Mouse (Mus musculus) urinary bladder, postnatal 4 days (tissue): ENCODE data around the gene Lhx8.

Experiments used
- DNase-seq, 2 experiments: peaks; one replicate each; pipeline ENCODE4 v3.0.0; 2021 to 2022; ENCODE audit warnings: low spot score in 2 of 2

Gene Lhx8

DNA sequence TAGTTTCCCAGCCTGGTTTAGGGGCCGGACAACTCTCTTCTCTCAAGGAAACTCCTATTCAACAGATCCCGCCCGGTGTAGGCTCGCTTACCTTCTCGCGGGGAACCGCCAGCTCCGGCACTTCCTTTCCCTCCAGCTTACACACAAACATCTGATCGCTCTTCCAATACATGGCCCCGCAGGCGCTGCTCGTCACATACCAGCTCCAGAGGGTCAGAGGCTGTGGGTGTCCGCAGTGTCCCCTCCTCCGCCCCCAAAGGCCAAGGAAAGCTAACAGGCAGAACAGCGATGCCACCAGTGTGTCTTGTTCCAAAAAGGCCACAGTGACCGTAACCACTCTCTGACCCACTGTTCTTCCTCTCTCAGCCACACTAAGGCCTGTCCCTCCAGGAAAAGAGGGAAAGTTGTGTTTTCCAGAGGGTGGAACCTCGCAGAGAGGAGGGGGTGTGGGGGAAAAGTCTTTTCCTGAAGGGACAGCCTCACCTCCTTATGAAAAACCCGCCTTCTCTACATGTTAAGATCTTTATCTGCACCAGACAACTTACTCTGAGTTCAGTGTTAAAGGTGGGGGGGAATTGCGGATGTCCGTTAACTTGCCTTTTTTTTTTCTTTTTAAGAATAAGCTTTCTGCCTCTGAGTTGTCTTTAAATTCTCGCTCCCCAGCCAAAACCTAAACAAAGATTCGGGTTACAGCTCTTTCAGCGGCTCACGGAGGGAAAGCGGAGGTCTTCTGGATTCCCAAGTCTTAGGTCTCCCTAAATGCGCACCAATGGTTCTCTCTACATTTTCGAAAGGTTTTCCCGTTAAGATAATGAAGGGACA lies at the start of gene Lhx8:
Lhx8 (minus strand) TSS at position 479 of the 822 bp plus-strand sequence.
- peak in 1 of 2 experiments; percentile 49 for DNase-seq

DNA sequence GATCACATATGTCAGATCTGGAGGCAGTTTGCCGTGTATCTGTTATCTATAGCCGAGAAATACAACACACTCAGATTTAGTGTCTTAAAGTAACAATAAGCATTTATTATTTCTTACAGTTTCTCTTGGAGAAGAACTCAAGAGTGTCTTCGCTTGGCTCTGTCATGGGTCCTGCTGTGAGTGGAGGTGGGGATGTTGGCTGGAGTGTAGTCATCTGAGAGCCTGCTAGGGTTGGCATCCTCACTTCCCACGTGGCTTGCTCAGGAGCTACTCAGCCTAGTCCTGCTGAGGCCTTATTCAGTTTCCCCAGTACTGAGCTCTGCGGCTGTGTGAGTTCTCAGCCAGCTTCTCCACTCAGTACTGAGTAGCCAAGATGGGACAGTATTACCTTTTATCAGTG lies 43.1 kb upstream of the Lhx8 start:
- DNase-seq: no peak

DNA sequence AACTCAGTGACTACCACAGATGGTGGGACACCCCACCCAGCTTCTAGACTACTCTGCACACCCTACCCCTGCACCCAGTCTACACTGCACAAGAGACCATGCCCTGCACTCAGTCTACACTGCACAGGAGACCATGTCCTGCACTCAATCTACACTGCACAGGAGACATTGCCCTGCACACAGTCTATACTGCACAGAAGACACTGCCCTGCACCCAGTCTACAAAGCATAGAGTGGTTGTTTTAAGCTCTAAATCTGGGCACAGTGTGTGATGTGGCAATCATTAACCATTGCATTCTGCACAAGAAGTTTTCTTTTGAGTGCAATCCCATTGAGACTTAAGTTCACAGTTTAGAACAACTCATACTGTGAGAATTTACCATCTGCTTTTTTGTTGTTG lies 42.2 kb upstream of the Lhx8 start:
- no peak for DNase-seq

DNA sequence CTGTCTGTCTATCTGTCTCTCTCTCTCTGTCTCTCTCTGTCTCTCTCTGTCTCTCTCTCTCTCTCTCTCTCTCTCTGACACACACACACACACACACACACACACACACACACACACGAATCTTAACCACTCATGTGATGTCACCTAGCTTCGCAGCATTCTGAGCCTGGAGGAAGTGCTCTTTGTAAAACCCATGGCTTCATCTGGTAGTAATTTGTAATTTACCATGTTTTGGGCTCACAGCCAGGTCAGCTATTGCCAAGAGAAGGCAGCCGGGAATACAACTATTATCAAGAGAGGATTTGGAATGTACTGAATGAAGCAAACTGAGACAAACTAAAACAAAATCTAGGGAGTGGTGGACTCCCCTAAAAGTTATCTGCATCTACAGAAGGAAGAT lies 36.9 kb upstream of the Lhx8 start:
- DNase-seq: no peak

DNA sequence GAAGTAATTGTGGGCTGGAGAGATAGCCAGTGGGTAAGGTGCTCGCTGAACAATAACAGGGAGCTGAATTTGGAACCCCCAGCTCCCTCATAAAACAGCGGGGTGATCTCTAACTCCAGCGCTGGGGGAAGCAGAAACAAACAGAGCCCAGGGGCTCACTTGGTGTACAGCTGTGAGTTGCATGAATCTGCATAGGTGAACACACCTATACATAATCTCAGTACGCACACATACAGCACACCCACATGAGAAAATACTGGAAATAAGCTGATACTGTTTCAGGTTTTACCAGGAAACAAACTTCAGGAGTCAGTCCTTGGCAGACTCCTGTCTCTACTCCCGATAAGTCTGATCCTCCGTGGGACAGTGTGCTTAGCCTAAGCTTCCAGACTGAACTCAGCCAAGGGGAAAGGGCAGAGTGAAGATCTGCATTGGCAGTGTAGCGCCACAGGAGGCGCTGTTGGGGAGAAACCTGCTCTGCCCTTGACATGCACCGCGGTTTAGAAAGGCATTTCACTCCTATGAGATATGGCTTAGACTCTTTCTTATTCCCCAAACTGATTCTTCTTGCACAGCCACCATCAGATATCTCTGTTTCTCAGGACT lies 34.2 kb upstream of the Lhx8 start:
- no peak for DNase-seq

DNA sequence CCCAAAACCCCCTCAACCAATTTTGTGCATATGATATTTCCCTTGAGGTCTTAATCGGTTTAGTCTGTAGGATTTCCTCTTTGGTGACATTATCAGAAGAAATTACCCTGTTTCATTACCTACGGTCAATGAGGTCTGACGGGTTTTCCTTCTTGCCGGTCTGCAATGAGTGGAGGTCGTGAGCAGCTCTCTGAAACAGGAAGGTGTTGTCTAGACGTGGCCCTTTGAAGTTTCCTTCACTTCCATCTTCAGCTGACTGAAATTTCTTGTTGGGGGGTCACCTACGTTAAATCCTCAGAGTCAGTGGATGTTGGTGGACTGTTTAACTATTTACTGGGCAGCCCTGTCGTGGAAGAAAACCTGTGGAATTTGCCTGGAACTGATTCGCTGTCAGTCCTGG lies 33.0 kb upstream of the Lhx8 start:
- DNase-seq: no peak

DNA sequence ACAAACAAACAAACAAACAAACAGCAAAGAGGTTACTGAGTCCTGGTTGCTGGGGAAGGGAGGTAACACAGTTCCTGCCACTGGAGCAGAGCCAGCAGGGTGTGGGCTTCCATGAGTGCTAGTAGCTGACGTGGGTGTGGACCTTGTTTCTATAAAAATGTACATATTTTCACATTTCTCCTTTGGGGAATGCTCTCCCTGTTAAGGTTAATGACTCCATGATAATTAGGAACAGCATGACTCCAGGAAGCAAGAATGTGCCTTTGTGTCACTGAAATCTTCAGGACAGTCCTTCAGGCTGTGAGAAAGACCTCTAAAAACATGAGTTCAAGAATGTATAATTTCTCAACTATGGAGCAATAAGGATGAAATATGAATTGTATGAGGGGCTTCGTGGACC lies 28.8 kb upstream of the Lhx8 start:
- no peak for DNase-seq

DNA sequence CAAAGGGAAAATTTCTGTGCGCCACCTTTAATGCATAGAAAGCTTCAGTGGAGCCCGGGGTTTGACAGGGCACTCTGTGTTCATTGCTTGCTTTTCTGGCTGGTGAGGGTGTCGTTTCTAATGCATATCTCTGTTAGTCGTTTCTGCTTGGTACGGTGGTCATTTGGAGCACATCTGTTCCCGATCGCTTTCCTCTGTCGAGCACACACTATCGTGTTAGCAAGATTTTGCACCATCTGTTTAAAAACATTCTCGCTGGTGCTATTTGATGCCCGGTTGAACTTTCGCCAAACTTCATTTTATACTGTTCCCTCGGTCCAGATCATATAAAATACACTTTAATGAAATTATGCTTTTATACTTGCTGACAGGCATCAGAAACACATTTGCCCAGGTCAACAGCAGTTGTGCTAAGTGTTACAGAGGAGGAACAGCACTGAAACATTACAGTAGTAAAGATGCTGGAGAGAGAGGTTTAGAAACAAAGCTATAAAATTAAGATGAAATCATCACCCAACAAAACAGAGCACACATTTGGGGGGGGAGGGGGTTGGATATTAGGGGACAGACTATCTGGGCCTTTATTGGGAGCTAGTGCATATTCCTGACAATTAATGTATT lies 9.9 kb upstream of the Lhx8 start:
- no peak for DNase-seq

DNA sequence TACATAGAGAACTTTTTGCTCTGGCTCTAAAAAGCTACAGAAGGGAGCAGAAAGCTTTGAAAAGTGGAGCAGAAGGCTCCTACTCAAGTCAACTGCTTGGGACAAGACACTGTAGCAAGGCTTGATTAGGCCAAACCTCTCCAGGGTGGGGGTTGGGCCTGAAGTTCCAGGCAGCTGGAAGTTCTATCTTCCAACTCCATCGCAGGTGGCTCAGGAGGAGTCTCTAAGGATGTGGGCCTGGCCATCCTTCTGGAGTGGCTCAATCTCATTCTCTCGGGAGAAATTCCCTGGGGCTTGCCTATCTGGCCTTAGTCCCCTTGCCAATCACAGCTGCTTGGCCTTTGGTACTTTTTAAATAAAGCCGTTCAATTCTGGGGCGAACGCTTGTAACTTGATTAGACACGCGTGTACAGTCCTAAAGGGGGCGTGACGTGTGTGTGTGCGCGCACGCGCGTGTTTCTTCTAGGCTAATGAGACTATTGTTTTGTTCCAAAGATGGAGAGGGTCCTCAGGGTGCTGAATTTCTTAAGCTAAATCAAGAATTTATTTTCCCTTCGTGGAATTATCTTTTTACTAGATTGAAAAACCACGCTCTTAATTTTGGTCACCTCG lies 9.3 kb upstream of the Lhx8 start:
- no peak for DNase-seq

DNA sequence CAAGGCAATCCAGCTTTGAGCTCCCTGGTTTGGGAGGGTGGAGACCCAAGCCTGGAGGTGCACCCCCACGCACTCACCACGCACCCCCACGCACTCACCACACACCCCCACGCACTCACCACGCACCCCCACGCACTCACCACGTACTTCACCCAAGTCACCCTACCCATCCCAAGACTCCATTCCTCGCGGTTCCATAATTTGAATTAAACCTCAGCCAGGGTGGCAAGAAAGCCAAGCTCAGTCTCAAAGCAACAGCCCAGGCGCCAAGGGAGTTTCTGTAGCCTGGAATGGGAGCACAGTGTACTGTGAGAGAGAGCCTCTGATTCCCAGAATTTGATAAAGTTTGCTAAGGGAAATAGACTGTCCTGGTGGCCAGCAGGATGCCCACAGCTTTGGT lies 4.3 kb upstream of the Lhx8 start:
- DNase-seq: no peak

DNA sequence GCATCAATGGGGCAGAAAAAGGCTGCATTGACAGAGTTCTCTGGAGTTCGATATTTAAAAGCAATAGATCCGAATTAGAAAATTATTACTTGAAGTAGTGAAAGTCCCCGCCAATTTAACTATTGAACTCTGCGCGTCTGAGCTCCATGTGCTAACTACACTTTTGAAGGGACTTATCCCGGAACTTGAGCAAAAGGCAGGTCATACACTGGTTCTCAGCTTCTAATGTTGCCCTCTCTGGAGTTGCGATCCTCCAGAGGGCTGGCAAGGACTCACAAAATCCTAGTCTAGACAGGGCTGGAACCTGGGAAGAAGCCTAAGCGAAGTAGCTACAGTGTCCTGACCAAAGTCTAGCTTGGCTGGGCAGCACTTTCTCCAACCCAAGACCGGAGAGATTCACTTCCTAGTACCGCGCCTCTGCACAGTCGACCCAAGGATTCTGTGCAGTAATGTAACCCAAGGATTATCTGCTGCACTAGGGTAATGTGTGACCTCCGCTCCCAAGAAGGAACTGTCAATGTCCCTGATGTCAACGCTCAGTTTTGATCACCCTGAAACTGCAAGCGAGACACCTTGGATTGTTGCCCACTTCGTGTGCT lies 3.0 kb upstream of the Lhx8 start:
- no peak for DNase-seq

DNA sequence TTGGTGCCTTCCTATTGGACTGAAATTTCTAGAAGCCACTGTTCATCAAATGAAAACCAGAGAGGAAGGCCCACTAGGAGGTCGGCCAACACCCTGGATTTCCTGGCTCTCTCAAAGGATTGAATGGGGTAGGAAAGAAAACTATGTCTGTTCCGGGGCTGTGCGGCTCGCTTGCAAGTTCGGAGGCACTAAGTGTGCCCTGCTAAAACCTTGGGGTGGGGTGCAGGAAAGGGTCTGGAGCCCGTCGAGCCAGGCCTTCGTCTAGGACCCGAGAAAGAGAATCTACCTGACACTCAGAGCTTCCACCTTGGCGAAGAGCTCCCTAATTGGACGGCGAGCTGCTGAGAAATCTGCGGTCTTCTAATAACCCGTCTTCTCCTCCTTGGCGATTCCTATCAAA lies 2.5 kb upstream of the Lhx8 start:
- DNase-seq: no peak

DNA sequence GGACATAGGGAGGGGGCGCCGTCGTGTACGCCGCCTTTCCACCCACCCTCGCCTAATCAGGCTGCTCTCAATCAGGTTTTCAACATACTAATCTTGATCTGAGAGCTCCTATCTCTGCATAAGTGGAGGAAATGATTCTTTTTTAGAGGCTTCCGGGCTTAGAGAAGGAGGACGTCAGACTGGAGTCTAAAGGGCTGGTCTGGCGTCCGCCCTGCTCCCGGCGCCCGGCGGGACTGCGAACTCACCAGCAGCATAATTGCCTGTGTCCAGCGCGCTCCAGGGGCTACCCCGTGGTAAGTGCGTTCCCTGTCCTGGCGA lies 1.7 kb upstream of the Lhx8 start:
- no peak for DNase-seq

DNA sequence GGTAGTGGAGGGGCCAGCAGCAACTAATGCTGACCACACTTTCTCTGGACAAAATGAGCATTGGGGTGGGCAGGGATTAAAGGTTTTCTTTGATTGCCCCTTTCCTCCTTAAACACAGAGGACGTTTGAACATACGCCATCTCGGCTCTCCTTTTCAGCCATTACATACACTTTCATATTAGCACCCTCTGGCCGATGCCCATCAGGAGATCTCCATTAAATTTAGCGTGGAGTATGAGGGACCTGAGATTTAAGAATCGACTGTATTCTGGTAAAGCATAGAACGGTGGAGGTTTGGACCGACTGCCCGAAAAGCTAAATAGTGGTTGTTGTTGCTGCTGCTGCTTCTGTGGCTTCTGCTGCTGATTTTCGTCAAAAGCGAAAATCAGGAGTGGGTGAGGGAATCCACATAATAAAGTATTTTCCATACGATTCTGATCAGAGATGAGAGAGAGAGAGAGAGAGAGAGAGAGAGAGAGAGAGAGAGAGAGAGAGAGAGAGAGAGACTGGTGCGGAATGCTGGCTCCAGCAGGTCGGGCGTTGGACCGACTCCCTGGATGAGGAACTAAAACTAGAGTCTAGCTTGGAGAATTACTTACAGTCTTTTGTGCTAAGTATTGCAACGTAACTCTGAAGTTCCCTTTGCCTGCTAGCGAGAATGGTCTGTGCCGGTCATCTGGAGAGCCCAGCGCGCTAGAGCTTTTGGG lies 1.2 kb upstream of the Lhx8 start:
- peak in 1 of 2 experiments; percentile 35 for DNase-seq

DNA sequence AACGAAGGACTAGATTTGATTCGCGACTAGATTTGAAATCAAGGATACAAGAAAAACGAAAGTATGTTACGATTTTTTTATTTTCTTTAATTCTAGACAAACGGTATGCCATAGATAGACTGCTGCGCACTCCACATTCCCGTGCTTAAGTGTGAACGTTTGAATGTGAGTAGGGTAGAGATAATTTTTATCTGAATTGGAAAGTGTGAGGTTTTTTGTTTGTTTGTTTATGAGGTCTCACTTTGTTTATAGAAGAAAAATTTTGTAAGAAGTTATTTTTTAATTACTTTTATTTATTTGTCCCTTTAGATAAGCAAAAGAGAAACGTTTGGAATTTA lies 513 bp upstream of the Lhx8 start:
- DNase-seq: no peak

DNA sequence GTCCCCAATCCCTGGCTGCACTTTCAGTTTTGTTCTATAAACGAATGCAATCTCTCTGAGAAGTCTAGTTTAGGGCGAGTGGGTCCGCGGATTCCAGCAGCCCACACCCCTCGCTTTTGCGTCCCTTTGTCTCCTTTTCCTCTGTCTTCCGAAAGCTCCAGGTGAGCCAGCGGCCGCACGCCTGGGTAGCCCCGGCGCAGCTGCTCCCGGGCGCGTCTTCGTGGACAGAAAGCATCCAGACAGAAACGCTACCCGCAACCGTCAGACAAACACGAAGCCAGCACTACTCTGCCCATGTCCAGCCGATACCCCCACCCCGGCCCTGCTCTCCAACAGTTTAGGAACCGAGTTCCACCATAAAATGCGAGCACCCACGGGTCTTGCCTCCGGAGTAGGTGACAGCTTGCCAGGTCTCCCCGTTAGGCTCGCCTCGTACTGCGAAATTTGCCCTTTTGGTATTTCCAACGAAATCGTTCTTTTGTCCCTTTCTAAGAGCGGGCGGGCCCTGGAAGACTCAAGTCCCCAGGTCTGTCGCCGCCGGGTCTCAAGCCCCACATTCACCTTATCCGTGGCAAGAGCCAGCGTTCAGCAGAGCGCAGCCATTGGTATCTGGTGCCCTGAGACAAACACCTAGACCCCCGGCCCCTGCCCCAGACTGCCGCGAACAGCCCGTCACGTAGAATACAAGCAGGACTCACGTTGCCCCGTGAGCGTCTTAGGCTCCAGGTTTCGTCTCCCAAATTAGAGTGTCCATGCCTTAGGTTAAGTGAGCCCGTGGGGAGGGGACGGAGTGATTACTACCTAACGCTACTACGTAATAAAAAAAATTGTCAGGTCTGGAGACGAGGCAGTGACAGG lies 907 bp downstream of the Lhx8 start:
- peak in 1 of 2 experiments; percentile 54 for DNase-seq

DNA sequence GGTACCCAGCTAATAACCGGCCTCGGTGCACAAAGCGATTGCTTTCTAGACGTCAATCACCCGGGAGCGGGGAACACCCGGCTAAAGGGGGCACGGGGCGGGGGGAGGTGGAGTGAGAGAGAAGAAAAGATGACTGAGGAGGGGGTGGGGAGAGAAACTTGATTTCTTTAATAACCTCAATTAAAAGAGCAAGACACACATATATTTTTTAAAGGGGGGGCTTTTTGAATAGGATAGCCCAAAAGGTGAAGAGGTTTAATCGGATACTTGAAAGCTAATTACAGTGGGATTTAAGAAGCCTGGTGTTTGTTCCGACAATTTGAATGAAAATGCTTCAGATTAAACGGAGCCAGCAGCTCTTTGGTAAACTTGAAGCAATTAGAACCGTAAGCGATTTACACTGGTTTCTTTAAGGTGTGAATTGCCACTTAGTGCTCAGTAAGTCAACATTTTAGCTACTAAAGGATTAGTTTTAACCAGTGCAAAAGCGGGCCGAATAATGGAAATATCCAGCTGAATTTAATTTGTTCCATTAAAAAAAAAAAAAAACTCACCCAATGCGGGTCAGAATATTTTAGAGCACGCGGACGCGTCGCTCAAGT lies 1.6 kb downstream of the Lhx8 start:
- no peak for DNase-seq

DNA sequence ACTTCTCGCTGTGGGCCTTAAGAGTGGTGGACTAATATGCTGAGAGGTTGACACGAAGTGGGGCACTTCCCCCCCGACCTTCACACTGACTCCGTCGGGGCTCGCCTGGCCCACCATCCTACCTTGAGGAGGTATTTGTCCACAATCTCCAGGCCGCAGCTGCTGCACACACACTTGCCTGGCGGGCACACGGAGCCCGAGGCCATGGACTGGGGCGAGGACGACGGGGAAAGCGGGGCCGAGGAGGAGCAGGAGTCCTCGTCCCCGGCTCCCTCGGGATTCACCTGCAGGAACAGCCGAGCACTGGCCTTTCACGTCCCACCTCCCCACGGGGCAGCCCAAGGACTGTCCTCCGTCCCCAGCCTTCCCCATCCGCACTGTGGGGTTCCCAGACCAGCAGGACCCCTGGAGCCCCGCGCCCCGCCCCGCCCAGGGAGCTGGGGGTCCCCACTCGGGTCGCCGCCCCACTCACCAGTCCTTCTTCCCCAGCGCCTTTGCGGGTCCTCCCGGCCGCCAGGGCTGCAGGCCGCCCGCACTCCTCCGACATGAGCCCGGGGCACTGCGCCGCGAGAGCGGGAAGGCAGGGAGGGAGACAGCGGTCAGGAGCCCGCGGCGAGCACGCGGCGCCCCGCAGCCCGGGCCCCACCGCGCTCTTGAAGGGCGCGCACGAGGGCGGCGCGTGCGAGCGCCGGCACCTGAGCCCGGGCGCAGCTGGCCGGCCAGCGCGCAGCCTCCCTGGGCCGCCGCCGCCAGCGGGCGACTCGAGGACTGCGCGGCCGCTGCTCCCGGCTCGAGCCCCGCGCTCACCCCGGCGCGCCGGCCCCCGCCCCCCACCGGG lies 2.4 kb downstream of the Lhx8 start:
- DNase-seq: no peak

DNA sequence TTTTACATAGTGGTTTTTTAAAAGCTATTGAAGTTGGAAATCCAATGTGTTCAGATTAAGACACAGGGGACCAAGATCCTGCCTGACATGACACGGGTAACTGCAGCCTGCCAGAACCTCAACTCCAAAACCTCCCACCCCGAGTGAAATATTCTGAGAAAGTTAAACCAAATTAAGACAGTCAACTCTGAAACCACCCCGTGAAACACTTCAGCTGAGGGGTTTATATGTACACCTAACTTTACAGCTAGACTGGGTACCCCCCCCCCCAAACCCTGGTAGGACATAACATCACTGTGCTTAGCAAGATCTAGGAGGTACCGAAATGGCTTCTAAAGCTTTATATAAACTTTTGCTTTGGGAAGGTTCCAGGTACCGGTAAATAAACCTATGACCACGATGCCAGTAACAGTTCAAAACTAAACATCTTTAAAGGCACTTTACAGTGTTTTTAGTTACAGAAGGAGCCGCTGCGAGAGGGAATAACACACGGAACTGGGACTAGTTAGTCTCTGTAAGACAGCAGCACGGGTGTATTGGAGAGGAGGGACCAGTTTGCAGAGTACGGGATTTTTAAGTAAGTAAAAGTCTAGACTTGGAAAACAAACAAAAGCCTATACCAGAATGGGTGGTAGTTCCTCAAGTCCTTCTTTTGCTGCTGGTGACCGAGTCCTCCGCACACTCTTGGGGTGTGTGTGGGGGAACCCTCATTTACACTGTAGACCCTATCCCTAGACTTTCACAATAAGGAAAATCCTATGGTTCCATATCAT lies 3.2 kb downstream of the Lhx8 start:
- DNase-seq: no peak
